Mouse (Mus musculus): ENCODE data around the gene Gm4353.

- TF ChIP-seq CTCF (IDR thresholded peaks at IDR 0.05; ENCODE audit: borderline replicate concordance, insufficient read depth, low read length) (no peak), POLR2A (IDR thresholded peaks at IDR 0.05; ENCODE audit: low read depth, low read length) (no peak)
These were observed 48.9 kb downstream of the Gm4353 start for GRCm38 (mm10) chr7:116035504-116035903.

Data from embryonic fibroblast, embryonic 13.5 days (primary cell).